Mouse (Mus musculus): ENCODE results near the gene Vpreb1. TPM values are rescaled to one million over a fixed set of nuclear protein-coding genes. Genes with fewer than 3 reads are reported as not detected.
A peak's percentile ranks its signal among the peaks of the same experiment; 100 is the strongest.
"Not testable (repeated sequence)": the region's sequence is repeated elsewhere in the genome, so short reads cannot be mapped to it uniquely, and the experiment has no call there.

Gene Vpreb1
- total RNA-seq, 1 experiment from 2014 or later: not detected

- ATAC-seq (replicated peaks; ENCODE audit: insufficient number of reproducible peaks, low FRiP score, low TSS enrichment, poor library complexity, severe bottlenecking): no peak
These were observed 8.4 kb downstream of the Vpreb1 start for GRCm38 (mm10) chr16:16862288-16862687.

DNA sequence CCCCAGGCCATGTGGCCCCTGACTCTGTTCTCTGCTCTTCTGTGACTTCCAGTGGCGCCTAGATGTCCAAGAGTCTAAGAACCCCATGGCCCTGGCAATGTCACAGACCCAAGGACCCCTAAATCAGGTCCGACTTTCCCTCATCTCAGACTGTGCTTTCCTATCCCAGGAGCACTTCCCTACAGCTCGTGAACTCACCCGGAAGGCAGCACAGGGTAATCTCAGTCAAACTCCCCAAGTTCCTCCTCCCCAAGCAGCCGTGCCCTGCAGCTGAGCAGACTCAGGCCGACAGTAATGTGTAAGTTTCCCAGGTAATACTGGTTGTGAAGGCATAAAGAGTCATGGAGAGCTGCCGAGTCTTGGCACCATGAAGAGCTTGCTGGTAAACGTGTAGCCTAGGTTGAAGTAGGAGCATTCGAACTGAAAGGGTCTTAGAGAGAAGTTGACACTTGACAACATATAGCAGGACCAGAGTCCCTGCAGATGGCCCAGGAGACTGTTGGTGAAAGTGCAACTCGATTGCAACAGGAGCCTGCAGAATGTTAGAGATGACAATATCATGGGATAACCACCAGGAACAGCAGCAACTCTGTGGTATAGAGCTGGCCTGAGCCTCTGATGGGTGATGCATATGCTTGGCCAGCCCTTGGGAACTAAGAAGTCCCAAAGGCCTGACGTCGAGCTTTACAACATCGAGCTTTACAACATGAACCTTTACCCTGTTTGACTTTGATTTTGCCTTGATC is 13.7 kb downstream of the Vpreb1 start:
- no peak; the same call in 1 of the 2 replicates for ATAC-seq (replicated peaks; ENCODE audit: insufficient number of reproducible peaks, low FRiP score, low TSS enrichment, poor library complexity, severe bottlenecking)

DNA sequence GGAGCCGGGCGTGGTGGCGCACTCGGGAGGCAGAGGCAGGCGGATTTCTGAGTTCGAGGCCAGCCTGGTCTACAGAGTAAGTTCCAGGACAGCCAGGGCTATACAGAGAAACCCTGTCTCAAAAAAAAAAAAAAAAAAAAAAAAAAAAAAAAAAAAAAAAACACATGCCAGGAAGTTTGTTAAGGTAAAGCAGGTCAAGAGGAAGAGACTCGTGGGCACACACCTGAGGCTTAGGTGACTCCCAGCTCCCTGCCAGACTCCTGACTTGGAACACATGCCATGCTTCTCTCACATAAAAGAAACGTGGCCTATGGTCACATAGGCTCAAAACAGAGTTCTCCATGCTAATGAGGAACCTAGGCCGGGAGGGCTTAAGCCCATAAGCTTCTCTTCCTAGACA is 14.6 kb downstream of the Vpreb1 start:
- ATAC-seq (replicated peaks; ENCODE audit: insufficient number of reproducible peaks, low FRiP score, low TSS enrichment, poor library complexity, severe bottlenecking): not testable (repeated sequence)

DNA sequence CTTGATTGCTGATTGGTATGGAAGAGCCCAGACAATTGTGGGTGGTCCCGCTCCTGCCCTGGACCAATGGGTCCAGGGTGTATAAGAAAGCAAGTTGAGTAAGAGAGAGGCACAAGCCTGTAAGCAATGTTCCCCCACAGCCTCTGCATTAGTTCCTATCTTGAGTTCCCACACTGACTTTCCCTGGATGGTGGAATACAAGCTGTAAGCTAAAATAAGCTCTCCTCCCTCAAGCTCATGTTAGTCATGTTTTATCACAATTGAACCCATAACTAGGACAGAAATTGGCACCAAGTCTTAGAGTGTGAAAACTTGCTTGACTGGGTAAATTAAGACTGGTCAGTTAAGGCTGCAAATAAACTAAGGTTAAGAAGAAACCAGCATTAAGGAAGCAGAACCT is 15.1 kb downstream of the Vpreb1 start:
- no peak for ATAC-seq (replicated peaks; ENCODE audit: insufficient number of reproducible peaks, low FRiP score, low TSS enrichment, poor library complexity, severe bottlenecking)

- ATAC-seq (replicated peaks; ENCODE audit: insufficient number of reproducible peaks, low FRiP score, low TSS enrichment, poor library complexity, severe bottlenecking): no peak
These were observed 15.8 kb downstream of the Vpreb1 start for GRCm38 (mm10) chr16:16854836-16855235.

GRCm38 (mm10) chr16:16852411-16852810 is 18.2 kb downstream of the Vpreb1 start:
- no peak for ATAC-seq (replicated peaks; ENCODE audit: insufficient number of reproducible peaks, low FRiP score, low TSS enrichment, poor library complexity, severe bottlenecking)

GRCm38 (mm10) chr16:16849196-16849595 is 21.4 kb downstream of the Vpreb1 start:
- no peak for ATAC-seq (replicated peaks; ENCODE audit: insufficient number of reproducible peaks, low FRiP score, low TSS enrichment, poor library complexity, severe bottlenecking)

DNA sequence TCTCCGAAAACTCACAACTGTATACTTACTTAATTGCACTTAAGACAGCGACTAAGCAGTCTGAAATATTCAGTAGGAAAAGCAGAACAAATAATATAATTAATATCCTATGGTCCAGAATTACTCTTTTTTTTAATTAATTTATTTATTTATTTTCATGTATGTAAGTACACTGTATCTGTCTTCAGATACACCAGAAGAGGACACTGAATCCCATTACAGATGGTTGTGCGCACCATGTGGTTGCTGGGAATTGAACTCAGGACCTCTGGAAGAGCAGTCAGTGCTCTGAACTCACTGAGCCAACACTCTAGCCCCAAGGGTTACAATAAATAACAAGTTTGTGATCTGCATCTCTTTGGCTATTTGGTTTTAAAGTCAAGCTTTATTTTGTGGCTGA is 41.0 kb downstream of the Vpreb1 start:
- ATAC-seq (replicated peaks; ENCODE audit: insufficient number of reproducible peaks, low FRiP score, low TSS enrichment, poor library complexity, severe bottlenecking): no peak

DNA sequence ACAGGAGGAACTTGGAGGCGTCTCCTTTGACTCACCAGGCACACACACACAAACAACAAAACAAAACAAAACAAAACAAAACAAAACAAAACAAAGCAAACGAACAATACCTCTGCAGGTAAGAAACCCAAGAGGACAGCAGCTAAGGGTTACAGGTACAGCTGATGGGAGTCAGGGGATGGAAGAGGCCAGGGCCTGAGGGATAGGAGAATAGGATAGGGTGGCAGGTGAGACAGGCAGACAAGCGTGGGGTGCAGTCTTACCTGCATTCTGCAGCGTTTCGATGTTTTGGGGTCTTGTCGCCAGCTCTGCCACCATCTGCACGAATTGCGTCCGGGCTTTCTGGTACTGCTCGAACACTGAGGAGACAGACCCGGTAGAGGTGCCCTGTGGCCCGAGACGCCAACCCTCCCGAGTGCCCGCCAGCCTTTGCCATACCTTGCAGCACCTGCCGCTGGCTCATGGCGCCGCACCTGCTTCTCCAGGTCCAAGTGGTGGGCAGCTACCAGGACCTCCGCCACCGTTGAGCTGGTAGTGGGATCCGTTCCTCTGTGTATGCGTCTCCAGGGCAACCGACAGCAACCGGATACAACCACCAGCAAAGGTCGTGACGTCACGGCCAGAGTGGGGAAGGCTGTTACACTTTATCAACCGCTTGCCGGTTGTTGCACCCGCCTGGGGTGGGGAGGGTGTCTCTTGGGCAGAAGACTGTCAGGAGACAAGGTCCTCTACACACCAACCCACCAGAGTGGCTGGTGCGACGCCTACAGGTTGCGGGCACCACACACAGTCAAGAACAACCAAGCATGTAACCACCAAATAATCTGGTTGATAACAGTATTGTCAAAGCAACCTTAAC is 41.7 kb downstream of the Vpreb1 start, which contains the start of gene Spag6l:
Gene Spag6l, minus strand, starts transcription at position 700 of the 859 bp plus-strand sequence.
- ATAC-seq (replicated peaks; ENCODE audit: insufficient number of reproducible peaks, low FRiP score, low TSS enrichment, poor library complexity, severe bottlenecking): peak; percentile 87

GRCm38 (mm10) chr16:16826223-16826622 is 44.4 kb downstream of the Vpreb1 start:
- no peak for ATAC-seq (replicated peaks; ENCODE audit: insufficient number of reproducible peaks, low FRiP score, low TSS enrichment, poor library complexity, severe bottlenecking)

DNA sequence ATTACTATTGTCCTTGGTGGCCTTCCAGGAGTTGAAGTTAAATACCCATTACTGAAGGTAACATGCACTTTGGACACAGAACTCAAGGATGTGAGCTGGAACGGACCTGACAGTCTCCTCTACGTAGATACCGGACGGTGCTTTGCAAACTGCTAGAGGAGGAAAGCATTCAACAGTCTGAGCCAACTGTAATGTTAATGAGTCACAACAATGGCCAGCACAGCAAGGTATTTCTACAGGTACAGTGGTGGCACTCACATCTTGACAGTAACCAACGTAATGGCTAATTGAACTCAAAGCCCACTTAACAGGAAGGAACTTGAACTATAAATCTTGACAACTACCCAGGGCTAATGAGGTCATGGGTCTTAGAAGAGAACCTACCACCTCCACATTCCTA is 45.2 kb downstream of the Vpreb1 start:
- ATAC-seq (replicated peaks; ENCODE audit: insufficient number of reproducible peaks, low FRiP score, low TSS enrichment, poor library complexity, severe bottlenecking): no peak

Other genes starting within 250 kb of the Vpreb1 start
- not detected in 3 replicates for gene Olfr19, start 194.4 kb downstream of the Vpreb1 start, total RNA-seq (2017)
- gene Spag6l, start 41.4 kb downstream of the Vpreb1 start, total RNA-seq (2017): 1.7 TPM in 1 of 3 replicates, not detected in the others
- not detected in 3 replicates for gene Igll1, start 6.9 kb downstream of the Vpreb1 start, total RNA-seq (2017)
- 56.2 to 96.3 TPM (median 60.3 TPM) in 3 replicates for gene Top3b, start 107 bp downstream of the Vpreb1 start, total RNA-seq (2017)
- 4.3 to 10.6 TPM (median 6.3 TPM) in 3 replicates for gene Ppm1f, start 25.6 kb upstream of the Vpreb1 start, total RNA-seq (2017)
- gene Mapk1, start 112.5 kb upstream of the Vpreb1 start, total RNA-seq (2017): 110 to 148 TPM (median 121 TPM) in 3 replicates
- gene Ypel1, start 198.9 kb upstream of the Vpreb1 start, total RNA-seq (2017): 1.1 to 10.3 TPM (median 3.9 TPM) in 3 replicates
- gene Ppil2, start 240.4 kb upstream of the Vpreb1 start, total RNA-seq (2017): 116 to 187 TPM (median 132 TPM) in 3 replicates